Mouse (Mus musculus): ENCODE results near the gene Zbtb17.

DNA sequence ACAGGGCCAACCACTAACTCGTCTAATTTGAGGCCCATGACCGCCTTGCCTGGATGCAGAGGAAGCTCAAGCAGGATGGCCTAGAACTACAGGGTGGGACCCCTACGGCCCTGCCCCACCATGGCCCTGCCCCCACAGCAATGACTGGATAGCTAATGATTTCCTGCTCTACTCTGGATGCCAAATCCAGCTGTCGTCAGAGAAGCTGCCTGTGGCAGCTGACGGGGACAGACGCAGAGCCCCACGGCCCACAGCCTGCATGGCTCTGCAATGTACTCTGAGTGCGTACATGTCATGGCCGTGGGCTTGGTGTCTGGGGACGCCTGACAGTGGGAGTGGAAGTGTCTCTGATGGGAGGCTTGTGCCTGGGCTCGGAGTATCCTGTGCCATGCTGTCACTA lies 39.6 kb downstream of the Zbtb17 start:
- TF ChIP-seq ZMIZ1 (IDR thresholded peaks at IDR 0.05; ENCODE audit: low read depth, low read length): no peak
- TF ChIP-seq SIN3A (IDR thresholded peaks at IDR 0.05; ENCODE audit: low read length): no peak
- TF ChIP-seq CTCF (IDR thresholded peaks at IDR 0.05 in 2 of 3, conservative IDR thresholded peaks at IDR 0.05 in 1 of 3; ENCODE audit: control insufficient read depth in 1 of 3, insufficient read depth in 1 of 3, low read depth in 2 of 3, low read length in 3 of 3, poor library complexity in 1 of 3, severe bottlenecking in 1 of 3): no peak

All from MEL (cell line).